Mouse (Mus musculus): ENCODE data around the gene Pkm. TPM values are rescaled to one million over a fixed set of nuclear protein-coding genes. Genes with fewer than 3 reads are reported as not detected.

The Pkm gene
- total RNA-seq, 2 experiments from 2014 or later: 2,006 to 2,318 TPM

- no peak for DNase-seq
Observed at GRCm38 (mm10) chr9:59666016-59666415, 9.8 kb downstream of the Pkm start.

DNA sequence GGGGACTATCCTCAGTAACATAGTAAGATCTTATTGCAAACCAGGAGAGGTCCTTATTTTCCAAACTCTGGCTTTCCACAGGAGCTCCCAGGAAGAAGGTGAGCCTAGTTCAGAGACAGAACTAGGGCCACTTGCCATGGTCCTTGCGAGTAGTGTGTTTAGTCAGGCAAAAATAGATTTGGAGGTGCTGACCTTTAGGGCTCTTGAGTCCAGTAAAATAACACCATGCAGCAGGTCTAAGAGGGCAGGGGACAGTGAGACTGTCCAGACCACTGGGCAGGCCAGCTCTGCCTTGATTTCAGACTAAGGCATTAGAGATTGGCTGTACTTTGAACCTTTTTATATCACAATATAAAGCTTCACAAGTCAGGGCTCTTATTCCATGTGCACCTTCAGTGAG lies 10.6 kb downstream of the Pkm start:
- DNase-seq: no peak

DNA sequence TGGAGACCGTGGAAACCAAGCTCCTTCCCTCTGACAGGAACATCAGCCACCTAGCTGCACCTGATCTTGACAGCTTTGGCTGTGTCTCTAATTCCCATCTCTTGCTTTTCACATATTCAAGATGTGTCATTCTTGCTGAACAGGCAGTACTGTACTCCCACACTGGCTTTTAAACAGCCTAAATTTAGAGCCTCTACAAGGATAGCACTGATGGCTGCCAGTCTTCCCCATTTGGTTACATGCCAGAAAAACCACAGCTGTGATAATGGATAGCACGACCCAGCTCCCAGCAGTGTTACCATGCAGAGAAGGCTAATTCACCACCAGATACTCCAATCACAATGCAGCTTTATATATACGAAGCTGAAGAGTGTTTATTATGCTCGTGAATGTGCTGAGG lies 11.1 kb downstream of the Pkm start:
- no peak for DNase-seq

DNA sequence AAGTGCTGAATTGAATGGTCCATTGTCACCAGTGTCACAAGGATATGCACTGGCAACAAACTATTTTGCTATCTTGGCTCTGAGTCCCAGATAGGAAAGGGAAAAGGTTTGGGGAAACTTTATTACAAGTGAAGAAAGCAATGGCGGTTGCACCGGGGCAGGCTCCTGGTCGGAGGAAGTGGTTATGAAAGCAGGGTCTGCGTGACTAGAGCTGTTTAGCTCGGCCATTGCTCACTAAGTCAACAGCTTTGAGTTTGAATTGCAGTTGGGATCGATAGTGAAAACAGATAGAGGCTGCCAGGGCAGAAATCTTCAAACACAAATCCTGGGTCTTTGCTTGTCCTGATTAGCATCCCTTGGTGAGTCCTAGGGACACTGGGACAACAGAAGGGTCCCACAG lies 11.7 kb downstream of the Pkm start:
- DNase-seq: no peak

DNA sequence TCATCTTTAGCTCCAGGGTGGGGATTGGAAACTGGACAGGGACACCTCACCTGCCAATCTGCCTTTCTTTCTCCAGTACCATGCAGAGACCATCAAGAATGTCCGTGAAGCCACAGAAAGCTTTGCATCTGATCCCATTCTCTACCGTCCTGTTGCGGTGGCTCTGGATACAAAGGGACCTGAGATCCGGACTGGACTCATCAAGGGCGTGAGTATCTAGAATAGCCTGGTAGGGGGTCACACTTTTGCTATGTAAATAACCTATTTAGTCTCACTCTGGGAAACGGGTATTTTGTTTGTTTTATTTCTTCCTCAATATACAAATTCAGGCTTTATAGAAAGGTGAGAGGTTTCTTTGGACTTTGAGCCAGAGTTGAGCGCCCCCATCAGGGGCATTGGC lies 12.3 kb downstream of the Pkm start:
- no peak for DNase-seq

GRCm38 (mm10) chr9:59669172-59669571 lies 13.0 kb downstream of the Pkm start:
- DNase-seq: no peak

DNA sequence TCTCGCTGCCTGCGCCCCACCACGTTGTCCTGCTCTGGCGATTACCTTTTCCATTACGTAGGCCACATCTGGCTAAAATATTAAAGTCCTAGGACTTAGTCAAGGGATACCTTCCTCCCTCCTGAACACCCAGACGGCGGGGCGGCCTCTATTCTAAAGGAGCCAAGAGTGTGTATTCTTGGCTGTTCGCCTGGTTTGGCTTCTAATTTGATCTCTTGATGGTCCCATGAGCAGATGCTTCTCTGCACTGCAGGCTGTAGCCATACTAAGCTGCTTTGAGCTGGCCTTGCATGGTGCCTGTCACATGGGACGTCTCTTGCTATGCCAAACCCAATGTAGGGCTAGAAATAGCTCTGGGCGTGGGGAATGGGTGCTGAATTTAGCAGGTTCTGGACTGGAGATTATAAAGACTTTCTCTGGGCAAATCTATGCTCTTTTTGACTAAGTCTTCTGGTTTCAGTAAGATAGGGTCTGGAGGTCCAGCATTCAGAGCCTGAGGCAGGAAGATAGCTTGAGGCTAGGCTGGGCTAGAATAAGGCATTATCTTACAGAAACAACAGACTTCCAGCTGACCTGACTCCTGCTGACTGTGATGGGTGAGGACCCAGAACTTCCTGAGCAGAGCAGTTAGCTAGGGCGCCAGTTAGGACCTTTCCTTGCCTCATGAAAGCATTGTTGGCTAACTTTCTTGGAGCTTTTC lies 16.2 kb downstream of the Pkm start:
- DNase-seq: peak; percentile 57

- no peak for DNase-seq
Observed at GRCm38 (mm10) chr9:59673427-59673826, 17.3 kb downstream of the Pkm start.

DNA sequence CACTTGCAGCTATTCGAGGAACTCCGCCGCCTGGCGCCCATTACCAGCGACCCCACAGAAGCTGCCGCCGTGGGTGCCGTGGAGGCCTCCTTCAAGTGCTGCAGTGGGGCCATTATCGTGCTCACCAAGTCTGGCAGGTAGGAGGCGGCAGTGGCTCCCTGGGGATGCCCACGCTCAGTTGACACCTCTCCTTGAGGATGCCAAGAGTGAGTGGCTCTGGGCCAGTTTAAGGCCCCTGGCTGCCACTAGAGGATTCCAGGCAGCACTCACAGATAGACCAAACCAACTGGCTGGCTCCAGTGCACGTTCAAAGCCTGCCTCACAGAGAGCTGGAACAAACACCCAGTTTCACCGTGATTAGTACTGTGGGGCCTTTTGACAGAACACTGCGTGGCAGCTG lies 19.4 kb downstream of the Pkm start:
- peak; percentile 49 for DNase-seq

DNA sequence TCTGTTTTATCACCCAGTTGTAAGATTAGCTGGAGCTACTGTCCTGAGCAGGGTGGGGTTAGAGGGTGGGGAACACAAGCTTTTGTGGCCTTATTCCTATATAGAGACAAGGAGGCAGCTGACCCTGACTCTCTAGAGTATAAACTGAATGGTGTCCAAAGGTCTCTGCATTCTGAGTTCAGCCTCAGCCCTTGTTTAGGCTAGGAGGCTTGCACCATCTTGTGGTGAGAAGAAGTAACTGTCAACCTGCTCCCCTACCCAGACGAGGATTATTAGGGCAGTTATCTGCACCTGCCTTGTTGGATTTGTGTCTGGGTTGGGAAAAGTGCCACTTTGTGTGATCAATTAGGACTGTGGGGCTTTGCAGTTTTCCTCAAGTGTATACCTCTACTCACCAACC lies 22.1 kb downstream of the Pkm start:
- DNase-seq: no peak

- peak; percentile 84 for DNase-seq
Observed at GRCm38 (mm10) chr9:59679678-59680533, 23.7 kb downstream of the Pkm start, which contains the start of gene Gramd2. Gene Gramd2 (plus strand): TSS chr9:59680144.

GRCm38 (mm10) chr9:59680534-59680875 lies 24.3 kb downstream of the Pkm start:
- DNase-seq: no peak

DNA sequence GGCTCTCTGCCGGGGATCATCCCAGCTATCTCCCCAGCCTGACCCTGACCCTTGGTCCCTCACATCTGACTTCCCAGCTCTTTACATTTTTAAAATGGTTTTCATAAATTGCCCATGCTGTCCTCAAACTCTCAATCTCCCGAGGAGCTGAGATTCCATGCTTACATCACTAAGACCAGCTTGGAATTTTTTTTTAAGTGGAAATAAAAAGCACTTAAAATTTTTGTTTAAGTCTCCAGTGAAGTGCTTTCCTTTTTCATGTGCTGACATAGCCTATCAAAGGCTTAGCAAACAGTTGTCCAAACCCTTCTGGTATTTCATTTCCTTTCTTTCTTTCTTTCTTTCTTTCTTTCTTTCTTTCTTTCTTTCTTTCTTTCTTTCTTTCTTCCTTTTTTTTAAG lies 27.9 kb downstream of the Pkm start:
- DNase-seq: no peak

DNA sequence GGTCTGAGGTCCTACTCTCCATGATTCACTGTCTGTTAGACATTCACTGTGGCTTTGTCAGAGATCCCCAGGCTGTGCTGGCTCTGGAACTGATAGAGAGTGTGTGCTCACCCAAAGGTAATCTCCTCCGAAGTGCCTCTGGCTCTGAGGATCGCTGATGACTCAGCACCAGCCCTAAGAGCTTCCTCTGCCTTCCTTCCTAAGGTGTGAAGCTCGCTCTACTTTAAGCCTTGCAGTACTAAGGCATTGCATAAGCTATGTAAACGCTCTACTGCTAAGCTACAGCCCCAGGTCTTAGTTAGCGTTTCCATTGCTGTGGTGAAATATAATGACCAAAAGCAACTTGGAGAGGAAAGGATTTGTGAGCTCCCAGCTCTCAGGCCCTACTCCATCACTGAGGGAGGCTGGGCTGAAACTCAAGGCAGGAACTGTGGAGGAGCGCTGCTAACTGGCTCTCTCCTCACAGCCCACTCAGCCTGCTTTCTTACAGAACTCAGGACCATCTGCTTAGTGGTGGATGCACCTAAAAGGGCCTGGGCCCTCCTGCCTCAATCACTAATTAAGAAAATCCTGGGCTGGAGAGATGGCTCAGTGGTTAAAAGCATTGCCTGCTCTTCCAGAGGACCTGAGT lies 31.4 kb downstream of the Pkm start:
- no peak for DNase-seq

DNA sequence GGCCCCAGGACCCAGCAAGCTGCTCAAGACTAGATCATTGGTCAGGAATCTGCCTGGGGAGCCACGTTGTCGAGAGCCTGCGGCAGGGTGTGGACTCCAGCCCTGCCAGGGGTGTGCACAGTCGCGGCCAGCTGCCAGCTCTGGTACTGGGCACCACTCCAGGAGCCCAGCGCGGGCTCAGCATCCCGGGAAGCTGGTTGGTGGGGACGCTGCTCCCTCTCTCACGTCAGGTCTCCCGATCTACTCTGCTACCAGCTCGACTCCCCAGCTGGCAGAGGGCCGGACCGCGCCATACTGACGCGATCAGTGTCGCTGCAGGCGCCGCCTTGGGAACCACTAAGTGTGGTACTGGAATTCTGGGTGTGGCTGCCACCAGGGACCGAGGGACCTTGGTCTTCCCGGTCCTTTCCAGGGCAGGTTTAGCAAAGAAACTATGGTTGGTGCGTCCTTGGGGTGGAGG lies 35.5 kb downstream of the Pkm start:
- peak; percentile 84 for DNase-seq

DNA sequence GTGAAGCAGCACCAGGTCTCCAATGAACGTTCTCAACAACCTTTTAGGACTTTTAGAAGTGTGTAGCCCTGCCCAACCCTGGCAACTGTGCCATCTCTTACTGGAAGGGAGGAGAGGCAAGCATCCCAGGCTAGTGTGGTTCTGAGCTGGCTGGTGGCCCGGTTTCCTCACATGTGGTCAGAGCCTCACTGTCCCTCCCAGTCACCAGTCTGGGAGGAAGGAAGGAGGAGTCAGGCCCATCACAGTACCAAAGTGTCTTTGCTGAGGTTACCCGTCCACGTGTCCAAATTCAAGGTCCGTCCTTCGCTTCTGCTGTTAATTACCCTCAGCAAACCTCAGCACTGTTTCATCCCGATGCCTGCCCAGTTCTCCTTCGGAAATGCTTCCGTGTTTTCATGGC lies 36.0 kb downstream of the Pkm start:
- DNase-seq: peak; percentile 63

DNA sequence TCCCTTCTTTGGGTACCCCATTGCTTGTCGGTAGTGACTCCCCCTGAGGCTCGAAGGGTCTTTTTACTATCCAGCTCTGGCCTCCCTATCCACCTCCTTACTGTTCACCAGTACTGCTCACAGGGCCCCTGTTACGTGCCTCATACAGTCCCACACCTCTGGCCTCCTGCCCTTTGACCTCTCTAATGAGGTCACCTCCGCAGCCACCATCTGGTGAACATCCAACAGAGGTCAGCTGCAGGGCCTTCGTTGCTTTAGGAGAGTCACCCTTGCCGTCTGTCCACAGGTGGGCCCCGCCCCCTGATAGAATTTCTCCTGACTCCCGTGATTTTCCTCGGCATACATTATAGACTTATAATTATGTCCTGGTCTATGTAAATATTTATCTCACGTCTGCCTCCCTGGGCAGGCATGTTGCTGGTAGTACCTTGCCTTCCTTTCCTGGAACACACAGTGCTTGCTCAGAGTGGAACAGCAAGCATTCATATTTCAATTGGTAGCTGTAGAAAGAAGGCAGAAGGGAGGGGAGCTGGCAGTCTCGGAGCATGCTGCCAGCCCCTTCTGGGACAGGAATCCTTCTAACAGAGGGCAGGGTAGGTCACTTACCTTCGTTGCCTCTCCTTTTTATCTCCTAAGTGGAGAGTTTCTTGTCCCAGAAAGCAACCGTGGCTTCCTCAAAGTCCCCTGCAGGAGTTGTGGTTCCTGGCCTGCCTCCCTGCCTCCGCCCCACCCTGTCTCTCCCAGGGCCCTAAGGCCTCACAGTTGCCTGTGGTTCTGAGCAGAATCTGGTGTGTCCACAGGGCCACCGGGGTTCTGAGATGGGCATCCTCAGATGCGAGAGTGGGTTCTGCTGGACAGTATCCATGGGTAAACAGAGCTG lies 38.6 kb downstream of the Pkm start:
- no peak for DNase-seq

GRCm38 (mm10) chr9:59695451-59695813 lies 39.3 kb downstream of the Pkm start:
- DNase-seq: no peak

- DNase-seq: no peak
Observed at GRCm38 (mm10) chr9:59696381-59696780, 40.2 kb downstream of the Pkm start.

GRCm38 (mm10) chr9:59701094-59701493 lies 44.9 kb downstream of the Pkm start:
- DNase-seq: no peak

DNA sequence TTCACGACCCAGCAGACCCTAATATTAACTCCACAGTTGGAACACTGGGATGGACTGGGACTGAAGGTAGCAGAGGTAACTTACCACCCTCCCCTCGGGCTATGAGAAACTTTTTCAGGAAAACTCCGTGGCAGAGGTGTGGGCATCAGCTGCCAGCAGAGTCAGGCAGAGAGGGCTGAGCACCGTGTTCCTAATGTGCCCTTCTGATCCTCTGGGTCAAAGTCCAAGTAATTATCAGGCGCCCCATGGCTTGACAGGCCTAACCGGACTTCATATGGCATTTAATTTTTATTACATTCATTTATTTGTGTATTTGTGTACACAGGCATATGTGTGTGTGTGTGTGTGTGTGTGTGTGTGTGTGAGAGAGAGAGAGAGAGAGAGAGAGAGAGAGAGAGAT lies 46.9 kb downstream of the Pkm start:
- DNase-seq: no peak

Measured in gastrocnemius, postnatal 10 days (tissue).